Mouse (Mus musculus) liver, adult (tissue): Measurements from ENCODE around the gene Iqsec2.

Experiments
- GATA4 ChIP-seq: IDR thresholded peaks from 2 replicates; pipeline ENCODE4 v1.6.1; 2014; ENCODE audit warnings: mild to moderate bottlenecking, low read length; ENCODE audit not compliant: insufficient replicate concordance

Iqsec2 gene

DNA sequence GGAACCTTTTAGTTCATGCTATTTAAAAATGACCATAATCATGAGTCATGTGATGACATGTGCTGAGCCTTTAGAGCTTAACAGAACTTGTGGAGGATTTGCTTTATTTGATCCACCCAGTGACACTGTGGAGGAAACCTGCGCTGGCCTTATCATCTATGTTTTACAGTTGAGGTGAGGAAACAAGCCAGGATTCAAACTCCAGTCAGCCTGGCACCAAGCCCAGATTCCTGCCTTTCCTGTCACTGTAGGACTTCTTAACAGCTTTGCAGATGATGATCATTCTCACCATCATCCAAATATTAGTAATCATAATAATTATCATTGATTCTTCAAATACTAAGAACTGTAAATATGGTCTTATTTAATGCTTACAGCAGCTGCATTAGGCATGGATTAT is 24.5 kb downstream of the Iqsec2 start:
- no peak for TF ChIP-seq GATA4

DNA sequence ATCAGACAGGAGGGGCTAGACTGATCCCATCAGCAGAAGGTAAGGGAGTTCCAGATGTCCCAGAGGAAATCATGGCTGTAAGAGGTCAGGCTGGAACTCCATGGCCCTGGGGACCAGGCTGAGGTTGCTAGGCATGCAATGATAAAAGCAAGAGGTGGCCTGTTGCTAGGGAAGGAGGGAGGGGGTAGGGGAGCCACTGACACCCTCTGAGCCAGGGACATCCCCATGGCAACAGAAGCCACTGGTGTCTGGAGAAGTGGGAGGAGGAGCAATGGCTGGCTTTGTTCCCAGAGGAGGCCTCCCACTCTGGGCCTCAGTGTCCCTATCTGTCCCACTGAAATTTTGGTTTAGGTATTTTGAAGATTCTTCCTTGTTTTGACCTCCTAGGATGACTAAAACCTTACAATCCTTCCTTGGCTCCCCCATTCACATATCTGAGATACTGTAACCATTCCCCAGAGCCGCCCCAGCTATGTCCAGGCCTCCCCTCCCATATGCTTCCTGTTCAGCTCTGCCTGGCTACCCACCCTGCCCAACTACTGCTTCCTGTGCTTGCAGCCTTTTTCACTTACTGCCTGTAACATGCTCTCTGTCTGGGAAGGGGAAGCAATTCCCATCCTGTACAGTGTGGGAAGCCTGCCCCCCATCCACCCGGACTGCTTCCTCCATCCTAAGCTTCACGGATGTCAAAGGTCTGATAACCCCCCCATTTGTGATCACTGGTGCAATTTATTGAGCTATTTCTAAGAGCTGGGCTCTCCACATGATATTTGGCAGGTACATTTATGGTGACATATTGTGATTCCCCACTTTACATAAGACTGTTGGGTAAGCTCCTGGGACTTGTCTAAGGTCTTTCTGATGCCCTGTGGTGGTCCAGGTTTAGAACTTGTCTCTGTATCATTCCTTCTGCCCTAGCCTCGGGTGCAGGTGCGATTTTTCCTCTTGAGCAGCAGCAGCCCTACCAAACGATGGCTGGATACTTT is 27.3 kb downstream of the Iqsec2 start:
- TF ChIP-seq GATA4 = no peak

DNA sequence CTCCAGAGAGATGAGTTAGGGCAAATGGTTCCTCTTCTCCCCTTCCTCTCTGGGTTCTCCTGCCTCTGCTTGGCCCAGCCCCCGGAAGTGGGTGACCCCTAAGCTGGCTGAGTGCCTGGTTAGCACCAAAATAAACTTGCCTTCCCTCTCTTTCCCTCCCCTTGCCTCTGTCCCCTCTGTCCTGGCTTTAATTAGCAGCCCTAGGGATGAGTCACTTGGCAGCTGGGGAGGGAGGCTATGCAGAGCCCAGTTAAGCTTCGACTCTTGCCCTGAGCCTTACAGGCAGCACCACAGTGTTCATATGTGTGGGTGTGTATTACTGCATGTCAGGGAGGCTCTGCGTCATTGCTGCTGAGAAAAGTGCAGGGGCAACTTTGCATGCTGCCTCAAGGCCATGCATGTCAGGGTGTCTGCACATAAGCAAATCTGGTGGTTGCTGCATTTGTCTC is 28.4 kb downstream of the Iqsec2 start:
- no peak for TF ChIP-seq GATA4

DNA sequence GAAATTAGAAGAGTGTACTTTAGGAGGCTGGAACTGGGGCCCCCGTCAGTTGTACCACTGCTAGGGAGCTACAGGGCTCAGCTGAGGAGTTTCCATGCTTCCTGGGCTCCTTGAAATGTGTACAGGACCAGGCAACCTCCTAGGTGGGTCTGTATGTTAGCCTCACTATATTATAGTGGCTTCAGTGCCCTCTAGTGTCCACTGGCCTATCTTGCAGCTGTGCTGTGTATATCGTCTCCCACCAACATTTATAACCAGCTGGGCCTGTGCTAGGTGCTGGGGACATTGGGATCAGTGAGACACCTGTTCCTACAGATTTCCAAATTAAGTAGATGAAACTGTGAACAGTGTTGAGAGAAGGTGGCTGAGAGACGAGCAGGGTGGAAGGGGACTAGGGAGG is 31.2 kb downstream of the Iqsec2 start:
- no peak for TF ChIP-seq GATA4

DNA sequence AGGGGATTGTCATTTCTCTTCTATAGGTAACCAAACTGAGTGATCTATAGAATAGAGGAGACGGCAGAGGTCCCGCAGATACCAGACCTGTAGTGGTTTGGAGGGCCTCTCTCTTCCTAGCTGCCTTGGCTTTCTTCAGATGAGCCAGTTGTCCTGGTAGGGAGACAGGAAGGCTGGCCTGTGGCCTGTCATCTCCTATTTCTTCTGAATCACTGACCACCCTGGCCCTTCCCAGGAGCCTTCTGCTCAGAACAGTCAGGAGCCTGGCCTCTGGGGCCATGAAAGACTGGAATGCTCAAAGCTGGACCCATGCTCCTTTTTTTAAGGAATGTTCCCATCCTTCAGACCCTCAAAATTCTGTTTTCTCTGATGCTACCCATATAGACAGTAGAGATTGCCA is 33.8 kb downstream of the Iqsec2 start:
- no peak for TF ChIP-seq GATA4

DNA sequence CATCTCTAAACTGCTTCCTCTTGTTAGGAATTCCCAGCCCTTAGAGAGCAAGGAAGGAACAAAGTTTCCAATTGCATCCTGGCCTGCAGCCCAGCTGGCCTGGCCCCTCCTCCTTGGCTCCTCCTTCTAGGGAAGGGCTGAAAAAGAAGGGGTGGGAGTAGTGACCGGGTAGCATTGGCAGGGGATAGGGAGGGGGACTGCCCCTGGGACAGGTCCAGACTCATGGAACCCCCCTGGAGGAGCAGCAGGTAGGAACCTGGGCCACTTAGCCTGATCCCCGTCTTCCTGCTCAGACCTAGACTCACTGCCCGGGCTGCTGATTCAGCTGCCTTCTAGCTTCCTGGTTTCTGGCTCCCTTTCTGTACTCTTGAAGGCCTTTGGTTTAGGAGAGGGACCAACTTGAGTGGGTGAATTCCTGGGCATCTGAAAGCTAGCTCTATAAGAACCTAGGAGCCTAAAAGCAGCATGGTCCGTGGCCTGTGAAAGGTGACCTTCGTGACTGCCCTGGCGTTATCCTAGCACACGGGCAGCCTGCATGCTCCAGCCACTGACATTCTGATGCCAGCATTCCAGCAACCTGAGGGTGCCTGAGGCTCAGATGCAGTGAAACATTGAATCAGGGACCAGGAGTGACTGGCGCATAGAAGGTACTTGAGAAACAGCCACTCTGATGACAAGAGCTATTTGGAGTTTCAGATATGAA is 34.9 kb downstream of the Iqsec2 start:
- TF ChIP-seq GATA4 = no peak

DNA sequence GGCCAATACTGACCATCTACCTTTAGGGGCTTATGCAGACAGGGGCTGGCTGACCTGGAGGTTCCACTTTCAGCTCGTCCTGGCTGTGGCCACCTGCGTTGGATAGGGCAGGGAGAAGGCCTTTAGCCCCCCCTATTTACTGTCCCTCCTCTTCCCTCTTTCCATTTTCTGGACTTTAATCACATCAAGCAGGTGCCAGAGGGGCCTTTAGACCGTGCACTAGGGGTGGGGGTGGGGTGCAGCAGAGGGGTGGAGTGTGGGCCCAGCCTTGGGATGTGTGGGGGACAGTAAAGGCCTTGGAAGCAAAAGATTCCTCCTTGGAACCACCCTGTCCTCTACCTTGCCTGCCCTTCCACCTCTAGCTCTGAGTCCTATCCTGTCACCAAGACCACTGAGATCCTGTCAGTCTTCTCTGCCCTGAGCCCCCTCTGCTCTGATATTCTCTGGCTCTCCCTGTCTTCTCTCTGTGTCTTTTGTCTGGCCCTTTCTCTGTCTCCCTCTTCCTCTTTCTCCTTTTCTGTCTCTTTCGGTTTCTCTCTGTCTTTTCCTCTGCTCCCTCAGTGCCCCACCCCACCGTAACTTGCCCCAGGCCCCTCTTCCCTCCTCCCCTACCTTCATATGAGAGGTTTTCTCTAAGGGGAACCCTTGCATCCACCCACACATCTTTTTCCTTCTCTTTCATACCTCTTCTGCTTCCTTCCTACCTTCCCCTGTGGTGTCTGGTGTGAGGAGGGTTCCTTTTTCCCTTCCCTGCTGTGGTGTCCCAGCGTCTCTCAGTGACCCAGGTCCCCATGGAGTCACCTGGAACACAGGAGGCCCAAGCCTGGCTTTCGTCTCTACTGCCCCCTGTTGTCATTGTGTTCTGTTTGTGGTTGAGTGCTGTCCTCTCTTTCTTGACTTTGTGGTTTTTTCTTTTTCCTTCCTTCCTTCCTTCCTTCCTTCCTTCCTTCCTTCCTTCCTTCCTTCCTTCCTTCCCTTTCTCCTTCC is 35.9 kb downstream of the Iqsec2 start:
- no peak for TF ChIP-seq GATA4

DNA sequence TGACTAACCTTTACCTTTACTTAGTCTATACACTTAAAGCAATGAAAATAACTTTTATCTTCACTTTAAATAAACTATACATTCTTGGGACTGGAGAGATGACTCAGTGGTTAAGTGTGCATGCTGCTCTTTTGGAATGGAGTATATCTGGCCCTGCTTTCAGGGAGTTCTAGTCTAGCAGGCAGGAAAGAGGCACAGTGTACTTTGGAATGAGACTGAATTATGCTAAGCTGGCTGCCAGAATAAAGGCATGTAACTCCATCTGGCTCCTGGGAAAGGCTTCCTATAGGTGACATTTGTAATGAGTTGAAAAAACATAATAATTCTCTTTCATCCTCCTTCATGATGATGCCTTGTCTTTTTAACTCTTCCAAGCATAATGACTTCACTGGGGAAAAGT is 43.1 kb downstream of the Iqsec2 start:
- TF ChIP-seq GATA4 = no peak

DNA sequence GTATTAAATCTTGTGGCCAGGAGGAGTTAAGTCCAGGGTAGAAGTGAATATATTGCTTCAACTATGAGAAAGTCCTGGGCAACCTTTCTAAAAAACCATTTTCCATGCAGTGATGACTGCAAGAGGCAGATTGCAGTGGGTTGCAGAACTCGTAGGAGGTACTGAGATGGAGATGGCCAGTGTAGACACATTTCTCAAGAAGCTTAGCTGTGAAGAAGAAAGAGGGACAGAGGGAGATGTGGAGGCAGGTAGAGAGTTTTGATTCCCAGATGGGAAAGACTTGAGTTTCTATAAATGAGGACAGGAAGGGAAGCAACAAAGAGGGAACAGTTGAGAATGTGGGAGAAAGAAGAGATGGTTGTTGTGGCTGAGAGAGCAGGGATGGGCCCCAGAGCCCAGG is 47.2 kb downstream of the Iqsec2 start:
- no peak for TF ChIP-seq GATA4

DNA sequence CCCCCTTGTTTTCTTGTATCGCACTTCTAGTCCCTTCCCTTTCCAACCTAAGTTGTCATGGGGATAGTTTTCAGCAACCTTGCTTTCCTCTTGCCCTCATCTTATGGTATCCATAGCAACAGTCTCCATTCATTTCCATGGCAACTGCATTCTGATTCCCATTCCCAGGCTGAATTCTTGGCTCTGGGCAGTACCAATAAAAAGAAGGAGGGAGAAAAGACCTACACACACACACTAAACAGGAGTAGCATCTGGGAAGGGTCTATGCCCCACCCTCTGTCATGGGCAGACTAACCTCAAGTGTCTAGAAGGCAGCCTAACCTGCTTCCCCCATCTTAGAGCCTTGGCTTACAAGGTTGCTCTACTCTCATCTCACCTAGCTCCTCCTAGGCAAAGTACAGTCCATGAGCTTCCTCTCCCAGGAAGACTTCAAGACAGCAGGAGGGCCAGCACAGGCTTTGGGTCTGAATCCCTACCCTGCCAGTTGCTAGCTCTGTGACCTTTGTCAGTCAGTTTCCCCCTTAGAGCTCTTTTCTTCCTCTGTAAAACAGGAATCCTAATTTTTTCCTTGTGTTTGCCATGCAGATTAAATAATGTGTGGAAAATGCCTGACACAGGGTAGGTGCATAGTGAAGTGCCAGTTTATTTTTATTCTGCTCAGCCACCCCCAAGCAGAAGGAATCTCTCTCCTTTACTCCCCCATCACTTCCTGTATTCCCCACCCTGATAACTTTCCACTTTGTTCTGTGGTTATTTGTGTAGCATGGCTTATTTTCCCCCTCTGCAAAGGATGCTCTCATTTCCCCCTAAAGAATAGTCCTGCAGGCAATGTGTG is 54.0 kb downstream of the Iqsec2 start:
- no peak for TF ChIP-seq GATA4

DNA sequence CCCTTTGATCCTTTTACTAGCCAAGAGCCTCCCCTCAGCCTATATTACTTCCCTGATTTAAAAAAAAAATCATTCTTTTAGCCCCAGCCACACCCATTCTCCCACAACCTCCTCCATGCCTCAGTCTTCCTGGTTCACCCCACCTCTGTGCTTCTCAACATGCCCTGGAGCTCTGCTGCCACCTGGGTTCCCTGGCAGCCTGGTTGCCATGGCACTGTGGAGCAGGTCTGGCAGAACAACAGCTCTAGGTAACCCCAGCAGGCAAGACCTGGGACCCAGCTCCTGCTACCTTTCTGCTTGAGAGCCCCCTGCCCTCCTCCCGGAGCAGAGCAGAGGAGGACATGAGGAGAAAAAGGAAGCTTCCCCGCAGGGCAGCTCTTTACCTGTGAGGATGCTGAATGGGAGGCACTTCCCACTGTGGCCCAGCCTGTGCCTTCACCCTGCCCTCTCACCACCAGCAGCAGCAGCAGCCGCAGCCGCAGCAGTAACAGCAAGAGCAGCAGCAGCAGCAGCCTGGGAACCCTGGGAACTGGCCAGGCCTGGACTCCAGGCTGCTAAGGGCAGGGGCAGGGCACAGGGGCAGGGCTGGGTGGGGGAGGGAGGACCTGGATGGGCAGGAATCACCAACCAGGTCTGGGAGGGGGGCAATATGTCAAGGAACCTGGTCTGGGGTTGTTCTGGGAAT is 57.8 kb downstream of the Iqsec2 start:
- TF ChIP-seq GATA4 = no peak

DNA sequence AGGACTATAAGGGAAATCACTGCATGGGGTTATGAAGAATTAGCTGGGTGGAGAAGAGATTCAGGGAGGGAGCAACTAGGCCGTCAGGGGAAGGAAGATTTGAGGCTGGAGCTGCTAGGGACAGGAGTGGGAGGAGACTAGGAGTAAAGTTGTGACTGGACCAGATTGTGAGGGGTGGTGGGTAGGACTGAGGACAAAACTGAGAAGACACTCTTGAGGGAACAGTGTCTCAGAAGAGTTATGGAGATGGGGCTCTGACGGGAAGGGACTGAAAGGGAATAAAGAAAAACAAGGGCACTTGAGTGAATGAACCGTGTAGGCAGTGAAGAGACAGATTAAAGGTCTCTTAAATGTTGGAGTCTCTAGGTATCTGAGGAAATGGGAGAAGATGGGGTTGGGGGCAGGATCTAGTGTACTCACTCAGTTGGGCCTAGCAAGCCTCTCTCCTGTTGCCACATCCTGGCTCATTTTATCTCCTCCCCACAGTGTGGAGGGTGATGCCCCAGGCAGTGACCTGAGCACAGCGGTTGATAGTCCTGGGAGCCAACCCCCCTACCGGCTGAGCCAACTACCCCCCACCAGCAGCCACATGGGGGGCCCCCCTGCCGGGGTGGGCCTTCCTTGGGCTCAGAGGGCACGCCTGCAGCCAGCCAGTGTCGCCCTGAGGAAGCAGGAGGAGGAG is 58.5 kb downstream of the Iqsec2 start:
- no peak for TF ChIP-seq GATA4

DNA sequence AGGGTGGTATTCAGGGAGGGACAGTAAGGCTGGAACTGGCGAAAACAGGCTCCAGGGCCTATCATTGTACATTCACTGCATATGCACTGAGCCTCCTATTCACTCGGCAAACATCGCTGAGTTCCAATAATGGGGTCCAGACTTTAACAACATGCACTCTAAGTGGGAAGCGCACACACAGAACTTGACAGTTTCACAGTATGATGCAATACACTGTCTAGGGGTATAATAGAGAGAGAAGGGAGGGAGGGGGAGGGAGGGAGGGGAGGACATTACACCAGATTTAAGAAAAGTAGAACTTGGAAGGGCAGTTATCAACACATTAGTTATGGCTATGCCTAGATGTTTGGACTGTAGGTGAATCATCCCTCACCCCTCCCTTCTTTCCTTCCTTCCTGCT is 59.2 kb downstream of the Iqsec2 start:
- TF ChIP-seq GATA4 = no peak
